Mouse (Mus musculus) MEL (cell line): ENCODE data around the gene Cmc1. TPM values are rescaled to one million over a fixed set of nuclear protein-coding genes. Genes with fewer than 3 reads are reported as not detected.
A peak's percentile ranks its signal among the peaks of the same experiment; 100 is the strongest.

Experiments used
- DNase-seq: peaks from one replicate; pipeline ENCODE4 v3.0.0; 2011; ENCODE audit warnings: low read depth, low spot score
- H3K27ac ChIP-seq: 2 replicates; pipeline ENCODE4 v1.5.1; 2012; ENCODE audit warnings: low read depth, mild to moderate bottlenecking, control low read depth, low read length, moderate library complexity; ENCODE audit not compliant: control insufficient read depth
- H3K27me3 ChIP-seq, 2 experiments: fragments of 150-350 bp in 1 of 2; sonication (generic) in 1 of 2; 2 replicates each; pipeline ENCODE4 v1.6.1; 2012; ENCODE audit warnings: low read length in 2 of 2, mild to moderate bottlenecking in 2 of 2, improper control_type of control experiment in 1 of 2, moderate library complexity in 1 of 2; ENCODE audit not compliant: insufficient read depth in 2 of 2, control insufficient read depth in 1 of 2
- H3K36me3 ChIP-seq, 2 experiments: 2 replicates each; pipeline ENCODE4 v1.6.1; 2012 to 2014; ENCODE audit warnings: low read length in 2 of 2, improper control_type of control experiment in 1 of 2, inconsistent platforms in 1 of 2, mild to moderate bottlenecking in 1 of 2; ENCODE audit not compliant: insufficient read depth in 2 of 2, control insufficient read depth in 1 of 2
- H3K4me1 ChIP-seq, 2 experiments: fragments of 150-350 bp in 1 of 2; sonication (generic) in 1 of 2; 2 replicates each; pipeline ENCODE4 v1.6.1; 2012; ENCODE audit warnings: low read length in 2 of 2, improper control_type of control experiment in 1 of 2, mild to moderate bottlenecking in 1 of 2; ENCODE audit not compliant: insufficient read depth in 2 of 2, control insufficient read depth in 1 of 2
- H3K4me3 ChIP-seq, 2 experiments: fragments of 150-350 bp in 1 of 2; sonication (generic) in 1 of 2; 2 replicates each; pipeline ENCODE4 v1.5.1; 2012; ENCODE audit warnings: low read depth in 2 of 2, low read length in 2 of 2, mild to moderate bottlenecking in 2 of 2, moderate library complexity in 2 of 2, control low read depth in 1 of 2, improper control_type of control experiment in 1 of 2; ENCODE audit not compliant: control insufficient read depth in 1 of 2, insufficient read depth in 1 of 2
- H3K79me2 ChIP-seq: 2 replicates; pipeline ENCODE4 v1.6.1; 2012; ENCODE audit warnings: mild to moderate bottlenecking, low read length, moderate library complexity; ENCODE audit not compliant: control insufficient read depth, poor library complexity, insufficient read depth
- H3K9ac ChIP-seq: 2 replicates; pipeline ENCODE4 v1.6.1; 2012; ENCODE audit warnings: low read depth, mild to moderate bottlenecking, control low read depth, low read length, moderate library complexity; ENCODE audit not compliant: control insufficient read depth, poor library complexity, severe bottlenecking
- H3K9me3 ChIP-seq: fragments of 150-350 bp; sonication (generic); replicated peaks from 2 replicates; pipeline ENCODE4 v1.6.1; 2012; ENCODE audit warnings: mild to moderate bottlenecking, low read length, improper control_type of control experiment, moderate library complexity; ENCODE audit not compliant: insufficient read depth
- CTCF ChIP-seq, 3 experiments: IDR thresholded peaks in 2 of 3; conservative IDR thresholded peaks in 1 of 3; 2 replicates each; pipeline ENCODE4 v1.5.1; 2011 to 2012; ENCODE audit warnings: low read length in 3 of 3, low read depth in 2 of 3, mild to moderate bottlenecking in 2 of 3, improper control_type of control experiment in 1 of 3, inconsistent platforms in 1 of 3, mixed read lengths in 1 of 3, moderate library complexity in 1 of 3; ENCODE audit not compliant: control insufficient read depth in 1 of 3, insufficient read depth in 1 of 3, poor library complexity in 1 of 3, severe bottlenecking in 1 of 3
- EP300 ChIP-seq, 2 experiments: IDR thresholded peaks; 2 replicates each; pipeline ENCODE4 v1.6.1; 2011; ENCODE audit warnings: improper control_type of control experiment in 2 of 2, low read length in 2 of 2, low read depth in 1 of 2, mild to moderate bottlenecking in 1 of 2
- ETS1 ChIP-seq: IDR thresholded peaks from 2 replicates; pipeline ENCODE4 v1.6.1; 2012; ENCODE audit warnings: low read depth, mild to moderate bottlenecking, inconsistent platforms, low read length, improper control_type of control experiment, moderate library complexity
- GATA1 ChIP-seq: IDR thresholded peaks from 2 replicates; pipeline ENCODE4 v1.6.1; 2011; ENCODE audit warnings: low read depth, low read length, improper control_type of control experiment
- JUND ChIP-seq: IDR thresholded peaks from 2 replicates; pipeline ENCODE4 v1.6.1; 2011; ENCODE audit warnings: low read depth, mild to moderate bottlenecking, improper control_type of control experiment, low read length
- MAZ ChIP-seq: IDR thresholded peaks from 2 replicates; pipeline ENCODE4 v1.6.1; 2012; ENCODE audit warnings: low read depth, mild to moderate bottlenecking, inconsistent platforms, low read length, improper control_type of control experiment
- MXI1 ChIP-seq: IDR thresholded peaks from 2 replicates; pipeline ENCODE4 v1.6.1; 2011; ENCODE audit warnings: mild to moderate bottlenecking, low read depth, low read length, improper control_type of control experiment
- MYC ChIP-seq: IDR thresholded peaks from 2 replicates; pipeline ENCODE4 v1.6.1; 2011; ENCODE audit warnings: low read depth, mild to moderate bottlenecking, low read length, improper control_type of control experiment, moderate library complexity
- RAD21 ChIP-seq: IDR thresholded peaks from 2 replicates; pipeline ENCODE4 v1.6.1; 2011; ENCODE audit warnings: mild to moderate bottlenecking, low read depth, low read length, improper control_type of control experiment
- SIN3A ChIP-seq: IDR thresholded peaks from 2 replicates; pipeline ENCODE4 v1.6.1; 2012; ENCODE audit warnings: low read length, improper control_type of control experiment, inconsistent platforms
- SMC3 ChIP-seq: IDR thresholded peaks from 2 replicates; pipeline ENCODE4 v1.6.1; 2011; ENCODE audit warnings: low read depth, low read length, improper control_type of control experiment
- TBP ChIP-seq: IDR thresholded peaks from 2 replicates; pipeline ENCODE4 v1.8.0; 2011; ENCODE audit warnings: low read depth, low read length, improper control_type of control experiment
- TCF12 ChIP-seq: IDR thresholded peaks from 2 replicates; pipeline ENCODE4 v1.6.1; 2014; ENCODE audit warnings: low read depth, mild to moderate bottlenecking, inconsistent platforms, low read length, improper control_type of control experiment, moderate library complexity
- UBTF ChIP-seq: IDR thresholded peaks from 2 replicates; pipeline ENCODE4 v1.6.1; 2012; ENCODE audit warnings: low read depth, mild to moderate bottlenecking, inconsistent platforms, low read length, improper control_type of control experiment, moderate library complexity, borderline replicate concordance; ENCODE audit not compliant: insufficient read depth
- USF1 ChIP-seq: IDR thresholded peaks from 2 replicates; pipeline ENCODE4 v1.6.1; 2014; ENCODE audit warnings: low read depth, mild to moderate bottlenecking, inconsistent platforms, low read length, improper control_type of control experiment, moderate library complexity
- ZC3H11A ChIP-seq: IDR thresholded peaks from 2 replicates; pipeline ENCODE4 v1.6.1; 2012; ENCODE audit warnings: low read depth, mild to moderate bottlenecking, inconsistent platforms, low read length, improper control_type of control experiment
- ZMIZ1 ChIP-seq: IDR thresholded peaks from 2 replicates; pipeline ENCODE4 v1.6.1; 2012; ENCODE audit warnings: low read depth, mild to moderate bottlenecking, inconsistent platforms, low read length, improper control_type of control experiment, moderate library complexity
- polyA plus RNA-seq, 2 experiments: library from polyadenylated mRNA; stranded (reverse) in 1 of 2; unstranded in 1 of 2; fragments of >175 nt in 1 of 2; fragments of >200 nt in 1 of 2; gene quantifications; 2 replicates each; pipeline versions ENCODE4 v1.2.1 to v1.2.4; 2012; ENCODE audit warnings: low replicate concordance in 2 of 2, low read depth in 1 of 2; ENCODE audit not compliant: insufficient read length in 2 of 2, insufficient read depth in 1 of 2, missing spikeins in 1 of 2
- total RNA-seq: library from RNA; depleted of rRNA; stranded (reverse); fragments of 300-350 nt; gene quantifications from 2 replicates; pipeline ENCODE4 v1.2.3, GENCODE M21; 2012

Cmc1 gene
- total and polyA plus RNA-seq, 3 experiments: 35.9 to 36.0 TPM; not detected in 1

- Histone ChIP-seq H3K27me3 (no peaks in the 10 kb centered on the region), H3K36me3 (peaks cover 2 to 15% of the 10 kb centered on the region in 2 experiments), H3K9me3 (no peaks in the 10 kb centered on the region), H3K79me2 (peaks cover 3% of the 10 kb centered on the region; the same call in 1 of the 2 replicates), H3K4me3 (no peak overlapping the region), H3K27ac (no peak overlapping the region), H3K4me1 (peaks cover 8 to 18% of the 10 kb centered on the region in 2 experiments), H3K9ac (no peak overlapping the region)
- DNase-seq: peak; percentile 62
- TF ChIP-seq CTCF (IDR thresholded peaks at IDR 0.05 in 2 of 3, conservative IDR thresholded peaks at IDR 0.05 in 1 of 3; ENCODE audit: control insufficient read depth in 1 of 3, insufficient read depth in 1 of 3, low read depth in 2 of 3, low read length in 3 of 3, poor library complexity in 1 of 3, severe bottlenecking in 1 of 3): peak in 2 of 3 experiments; percentile 50 to 56; a peak in 4 of 6 replicates
- TF ChIP-seq RAD21: peak; percentile 8
- TF ChIP-seq UBTF: no peak
- no peak for TF ChIP-seq GATA1
Measured at GRCm38 (mm10) chr9:118157234-118157633, 7.3 kb upstream of the Cmc1 start.

- no peak overlapping the region for H3K9ac ChIP-seq
- TF ChIP-seq JUND: no peak
- H3K9me3 ChIP-seq: no peaks in the 10 kb centered on the region
- H3K27me3 ChIP-seq: no peaks in the 10 kb centered on the region
- peaks cover 14% of the 10 kb centered on the region for H3K79me2 ChIP-seq
- no peak for DNase-seq
- H3K36me3 ChIP-seq: peaks cover 0 to 15% of the 10 kb centered on the region in 2 experiments; a peak in 2 of 4 replicates
- no peak overlapping the region for H3K27ac ChIP-seq
- peaks cover 1 to 17% of the 10 kb centered on the region in 2 experiments; a peak in 3 of 4 replicates for H3K4me1 ChIP-seq
- H3K4me3 ChIP-seq: no peak overlapping the region
Measured at GRCm38 (mm10) chr9:118154666-118155065, 4.7 kb upstream of the Cmc1 start.

DNA sequence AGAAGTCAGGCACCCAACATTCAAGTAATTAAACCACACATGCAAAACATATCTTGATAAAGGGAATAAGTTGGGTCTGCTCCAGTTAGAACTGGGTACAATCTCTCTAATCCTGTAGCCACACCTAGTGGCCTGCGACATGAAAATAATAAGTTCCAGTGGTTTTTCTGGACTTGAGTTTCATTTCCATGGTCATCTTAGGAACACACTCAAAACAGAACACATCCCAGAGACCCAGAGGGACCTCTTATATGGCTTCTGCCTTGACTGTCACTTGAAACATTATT is 1.2 kb upstream of the Cmc1 start:
- peaks cover 24% of the 10 kb centered on the region for H3K79me2 ChIP-seq
- no peaks in the 10 kb centered on the region for H3K27me3 ChIP-seq
- no peaks in the 10 kb centered on the region for H3K9me3 ChIP-seq
- H3K4me3 ChIP-seq: peak overlapping the region; percentile 63 to 72
- H3K27ac ChIP-seq: peak overlapping the region; percentile 86
- TF ChIP-seq EP300 (IDR thresholded peaks at IDR 0.05; ENCODE audit: low read depth in 1 of 2, low read length in 2 of 2): peak; percentile 36 to 53; a peak in 2 of 4 replicates
- 0 out of 2 replicates have a peak, but pooled peaks have one; percentile 22 for TF ChIP-seq TCF12
- TF ChIP-seq ZC3H11A: peak; percentile 34; the same call in 1 of the 2 replicates
- peak; percentile 48; the same call in 1 of the 2 replicates for TF ChIP-seq MXI1
- peak; percentile 58 for TF ChIP-seq SIN3A
- TF ChIP-seq MYC: 0 out of 2 replicates have a peak, but pooled peaks have one; percentile 7
- TF ChIP-seq CTCF (IDR thresholded peaks at IDR 0.05 in 2 of 3, conservative IDR thresholded peaks at IDR 0.05 in 1 of 3; ENCODE audit: control insufficient read depth in 1 of 3, insufficient read depth in 1 of 3, low read depth in 2 of 3, low read length in 3 of 3, poor library complexity in 1 of 3, severe bottlenecking in 1 of 3): peak in 2 of 3 experiments; percentile 16 to 39; a peak in 2 of 6 replicates
- TF ChIP-seq ETS1: peak; percentile 8
- 0 out of 2 replicates have a peak, but pooled peaks have one; percentile 40 for TF ChIP-seq GATA1
- TF ChIP-seq RAD21: peak; percentile 52
- no peak for TF ChIP-seq ZMIZ1
- no peak for TF ChIP-seq USF1
- TF ChIP-seq SMC3: peak; percentile 43
- TF ChIP-seq MAZ: no peak
- TF ChIP-seq TBP: 0 out of 2 replicates have a peak, but pooled peaks have one; percentile 1
- H3K9ac ChIP-seq: peak overlapping the region; percentile 84
- peaks cover 2 to 19% of the 10 kb centered on the region in 2 experiments; a peak in 3 of 4 replicates for H3K4me1 ChIP-seq
- peak; percentile 66 for DNase-seq
- peaks cover 0 to 10% of the 10 kb centered on the region in 2 experiments; a peak in 2 of 4 replicates for H3K36me3 ChIP-seq
